10 mouse cellular contexts compared by ENCODE assay signal in genomic region chr9:64774883-64775282, GRCm38 (mm10). TPM values are rescaled to one million over a fixed set of nuclear protein-coding genes. Genes with fewer than 3 reads are reported as not detected.
DNase-seq lines count a peak whose midpoint lies in the region; ATAC-seq and TF ChIP-seq lines count a peak whose summit lies in the region.
"Had no signal": no experiment of that assay in that cellular context is flagged by ENCODE, and none has a peak within 500 bp of the region (broad histone marks: within the 10 kb centered on the region; RNA-seq: fewer than 3 reads in every experiment).

No protein-coding gene starts in this region.

- intact Hi-C loops in gastrocnemius, adult 2 months (cut with DNase I), result loop anchor here (5.0 kb wide), 1 partner anchor 177 kb away; the partner anchor contains the start of gene Slc24a1
- intact Hi-C loops in gastrocnemius, postnatal 36 days (cut with DNase I), result loop anchor here (5.0 kb wide), 2 partner anchors 162 to 187 kb away; partner anchors contain the start of gene Ints14

- 75% methylated on average over 2 of the region's 2 CpGs for WGBS in lung, embryonic 14.5 days
- WGBS in liver, postnatal 0 days (ENCODE audit: insufficient replicate concordance), result 66% methylated on average over 2 of the region's 2 CpGs
- 48% methylated on average over 2 of the region's 2 CpGs for WGBS in stomach, embryonic 16.5 days

- DNase-seq in gastrocnemius, adult 2 months, result no peak
- DNase-seq in gastrocnemius, postnatal 36 days, result no peak
- DNase-seq in lung, embryonic 14.5 days, result no peak
- no peak for DNase-seq in lung, postnatal 14 days
- DNase-seq in liver, postnatal 0 days, result no peak
- DNase-seq in adipocyte (ENCODE audit: low spot score), result no peak
- no peak for DNase-seq in spleen, postnatal 4 days (ENCODE audit: low spot score in 2 of 2)
- DNase-seq: B cell, adult 2 months had no signal

- TF ChIP-seq EP300 in liver, postnatal 0 days (IDR thresholded peaks at IDR 0.05; ENCODE audit: low read depth), result no peak

- H3K4me2 ChIP-seq in lung, embryonic 14.5 days, result no peak overlapping the region
- H3K4me2 ChIP-seq in liver, postnatal 0 days (ENCODE audit: low read depth, low read length), result no peak overlapping the region
- no peak overlapping the region for H3K4me2 ChIP-seq in stomach, embryonic 16.5 days (ENCODE audit: low read depth, low read length)

- TF ChIP-seq CTCF in gastrocnemius, adult 2 months (IDR thresholded peaks at IDR 0.05), result no peak
- TF ChIP-seq CTCF in lung, embryonic 14.5 days (IDR thresholded peaks at IDR 0.05; ENCODE audit: low read depth), result no peak
- no peak for TF ChIP-seq CTCF in liver, postnatal 0 days (IDR thresholded peaks at IDR 0.05; ENCODE audit: low read depth)

- H3K4me1 ChIP-seq in lung, embryonic 14.5 days (ENCODE audit: insufficient read depth), result no peaks in the 10 kb centered on the region
- H3K4me1 ChIP-seq in liver, postnatal 0 days (ENCODE audit: insufficient read depth), result peaks cover 28% of the 10 kb centered on the region
- H3K4me1 ChIP-seq in stomach, embryonic 16.5 days (ENCODE audit: control insufficient read depth, insufficient read depth, low read length), result peaks cover 4% of the 10 kb centered on the region; the same call in 1 of the 2 replicates

- no peak overlapping the region for H3K4me3 ChIP-seq in gastrocnemius, adult 2 months
- no peak overlapping the region for H3K4me3 ChIP-seq in lung, embryonic 14.5 days (ENCODE audit: low read depth, low read length)
- H3K4me3 ChIP-seq in liver, postnatal 0 days (ENCODE audit: low read depth, low read length), result no peak overlapping the region
- no peak overlapping the region for H3K4me3 ChIP-seq in stomach, embryonic 16.5 days (replicated peaks; ENCODE audit: low read length)

- H3K9ac ChIP-seq in lung, embryonic 14.5 days, result no peak overlapping the region
- no peak overlapping the region for H3K9ac ChIP-seq in liver, postnatal 0 days (replicated peaks)
- H3K9ac ChIP-seq in stomach, embryonic 16.5 days (ENCODE audit: low read length), result no peak overlapping the region

- no peaks in the 10 kb centered on the region for H3K36me3 ChIP-seq in lung, embryonic 14.5 days (ENCODE audit: insufficient read depth)
- no peaks in the 10 kb centered on the region for H3K36me3 ChIP-seq in liver, postnatal 0 days (replicated peaks; ENCODE audit: insufficient read depth, low read length)
- H3K36me3 ChIP-seq in stomach, embryonic 16.5 days (ENCODE audit: control insufficient read depth, insufficient read depth, low read length), result no peaks in the 10 kb centered on the region

- ATAC-seq in lung, embryonic 14.5 days (ENCODE audit: insufficient read depth), result no peak
- ATAC-seq in liver, postnatal 0 days, result peak; percentile 60
- ATAC-seq in stomach, embryonic 16.5 days (ENCODE audit: insufficient read depth, low FRiP score), result no peak
- ATAC-seq: Patski had no signal

- H3K9me3 ChIP-seq in lung, embryonic 14.5 days (ENCODE audit: low read depth, low read length), result no peaks in the 10 kb centered on the region
- no peaks in the 10 kb centered on the region for H3K9me3 ChIP-seq in liver, postnatal 0 days (ENCODE audit: low read length)
- no peaks in the 10 kb centered on the region for H3K9me3 ChIP-seq in stomach, embryonic 16.5 days (replicated peaks; ENCODE audit: control insufficient read depth, low read length)

- no peaks in the 10 kb centered on the region for H3K27me3 ChIP-seq in lung, embryonic 14.5 days (ENCODE audit: insufficient read depth, low read length)
- no peaks in the 10 kb centered on the region for H3K27me3 ChIP-seq in liver, postnatal 0 days (ENCODE audit: insufficient read depth, low read length)
- H3K27me3 ChIP-seq in stomach, embryonic 16.5 days (ENCODE audit: control insufficient read depth, insufficient read depth, low read length), result no peaks in the 10 kb centered on the region
- H3K27me3 ChIP-seq: Patski had no signal

- peak overlapping the region; percentile 57 for H3K27ac ChIP-seq in gastrocnemius, adult 2 months
- H3K27ac ChIP-seq in lung, embryonic 14.5 days (ENCODE audit: low read depth), result peak overlapping the region; percentile 31; the same call in 1 of the 2 replicates
- peak overlapping the region; percentile 96 for H3K27ac ChIP-seq in liver, postnatal 0 days (ENCODE audit: low read depth)
- peak overlapping the region; percentile 60; the same call in 1 of the 2 replicates for H3K27ac ChIP-seq in stomach, embryonic 16.5 days (ENCODE audit: low read length)

RNA-seq across cellular contexts. Expression of gene Dennd4a, which starts 36.3 kb away (rescaled TPM):
- total RNA-seq in gastrocnemius, adult 2 months (2021), result 1 to 10 TPM; 2.7 to 3.8 TPM
- total RNA-seq in gastrocnemius, postnatal 36 days (2021), result 1 to 10 TPM; 2.6 to 3.5 TPM
- polyA plus RNA-seq in lung, embryonic 14.5 days (2014; fragmentation: Nextera tagmentation; extraction: Ambion mirVana), result 9.8 and 10.9 TPM in 2 replicates
- 13.7 TPM in 2 replicates for polyA plus RNA-seq in liver, postnatal 0 days (2015; fragmentation: Nextera tagmentation; extraction: Ambion mirVana)
- 8.0 and 8.3 TPM in 2 replicates for polyA plus RNA-seq in stomach, embryonic 16.5 days (2015; fragmentation: Nextera tagmentation; extraction: Ambion mirVana)

RNA-seq across cellular contexts. Expression of gene Rab11a, which starts 37.3 kb away (rescaled TPM):
- 10 to 100 TPM; 87.7 to 96.7 TPM for total RNA-seq in gastrocnemius, adult 2 months (2021)
- 10 to 100 TPM; 89.1 to 95.6 TPM for total RNA-seq in gastrocnemius, postnatal 36 days (2021)
- 327 and 330 TPM in 2 replicates for polyA plus RNA-seq in lung, embryonic 14.5 days (2014; fragmentation: Nextera tagmentation; extraction: Ambion mirVana)
- 331 and 349 TPM in 2 replicates for polyA plus RNA-seq in liver, postnatal 0 days (2015; fragmentation: Nextera tagmentation; extraction: Ambion mirVana)
- 535 and 653 TPM in 2 replicates for polyA plus RNA-seq in stomach, embryonic 16.5 days (2015; fragmentation: Nextera tagmentation; extraction: Ambion mirVana)

Comparison
In these comparisons a context has a peak if more than half of its experiments do, and no peak if none do; other contexts are left out.
1. H3K27ac ChIP-seq: peak in every context shown above with its lines; median percentile 96 in liver, postnatal 0 days; 60 in stomach, embryonic 16.5 days; 57 in gastrocnemius, adult 2 months; 31 in lung, embryonic 14.5 days.